ENCODE assay signal across 23 mouse cellular contexts in the genomic region with DNA sequence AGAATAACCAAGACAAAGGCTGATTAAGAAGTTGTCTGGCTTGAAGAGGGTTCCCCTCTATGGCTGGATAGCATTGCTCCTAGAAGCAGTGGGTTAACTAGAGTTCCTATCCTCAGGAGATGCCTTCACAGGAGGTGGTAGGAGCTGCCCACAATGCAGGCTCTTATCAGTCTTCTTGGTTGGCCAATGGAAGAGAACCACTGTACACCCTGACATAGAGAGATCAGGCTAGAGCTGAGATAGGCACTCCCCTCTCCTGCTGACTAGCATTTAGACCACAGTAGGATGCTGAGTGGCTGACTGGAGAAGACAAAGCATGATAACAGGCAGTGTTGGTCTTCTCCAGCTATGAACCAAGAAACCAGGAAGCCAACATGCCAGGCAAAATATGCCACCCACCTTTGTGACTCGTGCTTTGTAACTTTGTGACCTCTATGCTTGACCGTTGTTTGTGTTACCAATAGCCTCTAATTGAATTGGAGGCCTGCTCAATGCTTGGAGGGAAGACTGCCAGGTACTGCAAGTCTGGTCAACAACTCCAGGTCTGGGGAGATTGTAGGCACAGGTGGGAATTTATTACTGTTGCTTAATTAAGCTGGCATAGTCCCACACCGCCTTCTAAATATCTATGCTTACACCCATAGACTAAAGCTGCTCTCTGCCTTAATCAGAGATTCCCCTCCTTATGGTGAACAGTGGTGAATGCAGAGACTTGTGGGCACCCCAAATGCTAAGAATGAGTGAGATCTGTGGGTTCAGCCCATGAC.
DNase-seq lines count a peak whose midpoint lies in the region; ATAC-seq lines count a peak whose summit lies in the region.
"Had no signal": no experiment of that assay in that cellular context is flagged by ENCODE, and none has a peak within 500 bp of the region (broad histone marks: within the 10 kb centered on the region; RNA-seq: fewer than 3 reads in every experiment).

No protein-coding gene starts in this region.

- no peak overlapping the region for H3K9ac ChIP-seq in liver, embryonic 12.5 days
- H3K9ac ChIP-seq in liver, embryonic 13.5 days = no peak overlapping the region
- no peak overlapping the region for H3K9ac ChIP-seq in hindbrain, embryonic 13.5 days
- H3K9ac ChIP-seq: forebrain, embryonic 15.5 days; heart, embryonic 12.5 days; heart, embryonic 15.5 days; hindbrain, embryonic 15.5 days had no signal

- H3K27ac ChIP-seq in liver, embryonic 12.5 days = no peak overlapping the region
- no peak overlapping the region for H3K27ac ChIP-seq in liver, embryonic 13.5 days
- no peak overlapping the region for H3K27ac ChIP-seq in hindbrain, embryonic 13.5 days
- H3K27ac ChIP-seq: forebrain, embryonic 15.5 days; heart, embryonic 15.5 days; hindbrain, embryonic 10.5 days; hindbrain, embryonic 15.5 days had no signal

- H3K4me1 ChIP-seq in liver, embryonic 12.5 days = no peaks in the 10 kb centered on the region
- H3K4me1 ChIP-seq in liver, embryonic 13.5 days (replicated peaks) = no peaks in the 10 kb centered on the region
- 0 out of 2 replicates have a peak, but pooled peaks cover 5% of the 10 kb centered on the region for H3K4me1 ChIP-seq in hindbrain, embryonic 13.5 days (replicated peaks)
- H3K4me1 ChIP-seq: forebrain, embryonic 15.5 days; heart, embryonic 12.5 days; heart, embryonic 15.5 days; hindbrain, embryonic 15.5 days had no signal

- ATAC-seq in liver, embryonic 12.5 days = peak; percentile 40; the same call in 1 of the 2 replicates
- ATAC-seq in common myeloid progenitor, adult 5-6 weeks (replicated peaks; ENCODE audit: low read depth, poor library complexity, severe bottlenecking) = peak; percentile 70
- peak; percentile 51; the same call in 1 of the 2 replicates for ATAC-seq in liver, embryonic 13.5 days (ENCODE audit: low read depth)
- no peak for ATAC-seq in hindbrain, embryonic 13.5 days (ENCODE audit: low FRiP score)
- ATAC-seq: CD4-positive, CD25-positive, alpha-beta regulatory T cell, adult 4 months; forebrain, embryonic 15.5 days; intestine, postnatal 0 days had no signal

- DNase-seq in liver = no peak
- no peak for DNase-seq in liver, embryonic 13.5 days
- DNase-seq in kidney, adult 8-10 months = no peak
- no peak for DNase-seq in embryo, embryonic 10.5 days (ENCODE audit: low spot score)
- DNase-seq: adrenal gland, adult 2 months; adrenal gland, postnatal 14 days; cerebellum, adult 11 months; cerebellum, adult 2 months; cerebellum, adult 9-11 months; cerebellum, postnatal 25 days; gastrocnemius, postnatal 25 days; heart, postnatal 10 days; heart, postnatal 36 days had no signal

- H3K36me3 ChIP-seq in liver, embryonic 12.5 days = no peaks in the 10 kb centered on the region
- no peaks in the 10 kb centered on the region for H3K36me3 ChIP-seq in liver, embryonic 13.5 days
- H3K36me3 ChIP-seq in hindbrain, embryonic 13.5 days = no peaks in the 10 kb centered on the region
- H3K36me3 ChIP-seq: forebrain, embryonic 15.5 days; heart, embryonic 12.5 days; heart, embryonic 15.5 days; hindbrain, embryonic 10.5 days; hindbrain, embryonic 15.5 days had no signal

- WGBS in liver, embryonic 12.5 days (ENCODE audit: insufficient replicate concordance) = 82% methylated on average over 3 of the region's 3 CpGs
- WGBS in liver, embryonic 13.5 days (ENCODE audit: insufficient replicate concordance) = 81% methylated on average over 3 of the region's 3 CpGs
- WGBS in hindbrain, embryonic 13.5 days = 93% methylated on average over 3 of the region's 3 CpGs

- H3K27me3 ChIP-seq in liver, embryonic 12.5 days (replicated peaks) = no peaks in the 10 kb centered on the region
- H3K27me3 ChIP-seq in liver, embryonic 13.5 days = no peaks in the 10 kb centered on the region
- no peaks in the 10 kb centered on the region for H3K27me3 ChIP-seq in hindbrain, embryonic 13.5 days
- H3K27me3 ChIP-seq: forebrain, embryonic 15.5 days; heart, embryonic 12.5 days; heart, embryonic 15.5 days; hindbrain, embryonic 15.5 days had no signal

- no peaks in the 10 kb centered on the region for H3K9me3 ChIP-seq in liver, embryonic 12.5 days (replicated peaks)
- H3K9me3 ChIP-seq in liver, embryonic 13.5 days (replicated peaks) = no peaks in the 10 kb centered on the region
- no peaks in the 10 kb centered on the region for H3K9me3 ChIP-seq in hindbrain, embryonic 13.5 days
- H3K9me3 ChIP-seq: forebrain, embryonic 15.5 days; heart, embryonic 12.5 days; heart, embryonic 15.5 days; hindbrain, embryonic 10.5 days; hindbrain, embryonic 15.5 days had no signal

- no peak overlapping the region for H3K4me3 ChIP-seq in liver, embryonic 12.5 days
- no peak overlapping the region for H3K4me3 ChIP-seq in liver, embryonic 13.5 days (replicated peaks)
- H3K4me3 ChIP-seq in hindbrain, embryonic 13.5 days = no peak overlapping the region
- H3K4me3 ChIP-seq: forebrain, embryonic 15.5 days; heart, embryonic 12.5 days; heart, embryonic 15.5 days; hindbrain, embryonic 10.5 days; hindbrain, embryonic 15.5 days had no signal

- no peak overlapping the region for H3K4me2 ChIP-seq in liver, embryonic 12.5 days
- no peak overlapping the region for H3K4me2 ChIP-seq in liver, embryonic 13.5 days
- no peak overlapping the region for H3K4me2 ChIP-seq in hindbrain, embryonic 13.5 days
- H3K4me2 ChIP-seq: forebrain, embryonic 15.5 days; heart, embryonic 12.5 days; heart, embryonic 15.5 days; hindbrain, embryonic 15.5 days had no signal
